Mouse (Mus musculus): ENCODE data around the gene Cd40.

Cd40 gene

DNA sequence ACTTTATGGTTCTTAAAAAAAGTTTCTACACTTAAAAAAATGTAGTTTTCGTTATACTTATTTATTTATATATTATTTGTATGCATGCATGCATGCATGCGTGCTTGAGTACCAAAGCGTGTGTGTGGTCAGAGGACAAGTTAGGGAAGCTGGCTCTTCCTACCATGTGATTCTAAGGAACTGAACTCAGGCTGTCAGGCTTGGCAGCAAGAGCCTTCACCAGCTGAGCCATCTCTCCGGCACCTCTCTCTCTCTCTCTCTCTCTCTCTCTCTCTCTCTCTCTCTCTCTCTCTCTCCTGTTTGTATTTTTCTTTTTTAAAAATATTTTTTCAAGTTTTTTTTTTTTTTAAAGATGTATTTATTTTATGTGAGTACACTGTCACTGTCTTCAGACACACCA, 4.5 kb downstream of the Cd40 start:
- DNase-seq: peak; percentile 37

DNA sequence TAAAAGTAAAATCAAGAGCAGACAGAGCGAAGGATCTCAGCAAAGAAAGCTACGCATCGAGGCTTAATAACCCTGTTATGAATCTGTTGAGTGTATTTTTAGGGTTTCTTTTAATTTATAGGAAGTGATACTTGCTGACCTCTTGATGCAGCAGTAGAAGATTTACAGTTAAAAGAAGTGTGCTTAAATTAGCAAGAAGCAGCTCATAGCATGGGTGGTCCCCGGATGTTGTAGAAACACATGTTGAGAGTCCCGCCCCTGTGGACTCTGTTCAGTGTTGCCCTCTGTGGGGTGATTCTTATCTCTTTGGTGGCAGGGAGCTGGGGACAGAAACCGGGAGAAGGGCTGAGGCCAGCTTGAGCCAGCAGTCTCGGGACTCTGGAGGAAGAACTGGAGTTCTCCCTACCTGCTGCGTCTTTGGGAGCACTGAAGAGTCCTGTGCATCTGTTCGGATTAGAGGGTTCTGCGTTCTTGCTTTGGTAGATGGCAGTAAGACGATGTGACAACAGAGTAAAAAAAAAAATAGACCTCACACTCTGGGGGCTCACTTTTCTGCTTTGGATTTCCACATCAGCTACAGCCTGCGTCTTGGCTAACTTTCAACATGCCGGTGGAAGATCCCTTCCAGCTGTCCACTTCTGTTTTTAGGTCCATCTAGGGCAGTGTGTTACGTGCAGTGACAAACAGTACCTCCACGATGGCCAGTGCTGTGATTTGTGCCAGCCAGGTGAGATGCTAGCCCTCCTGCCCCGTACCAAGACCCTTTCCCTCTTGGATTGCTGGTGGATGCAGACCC, 6.4 kb downstream of the Cd40 start:
- peak; percentile 58 for DNase-seq

DNA sequence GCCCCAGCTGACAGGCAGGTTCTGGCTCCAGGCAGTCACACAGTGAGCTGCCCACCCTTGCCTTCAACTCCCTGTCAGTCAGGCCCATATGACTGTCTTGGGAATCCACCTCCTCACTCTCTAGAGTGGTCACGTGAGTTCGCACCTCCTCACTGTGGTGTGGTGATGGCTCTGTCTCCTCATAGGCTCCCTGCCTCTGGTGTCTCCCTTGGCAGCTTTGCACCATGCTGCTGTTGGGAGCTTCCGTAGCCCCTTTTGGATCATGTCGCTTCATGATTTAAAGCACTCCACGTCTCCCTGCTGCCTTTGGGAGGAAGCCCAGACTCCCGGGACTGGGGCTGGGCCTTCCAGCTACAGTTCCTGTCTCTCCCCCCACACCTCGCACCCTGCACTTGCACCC, 9.1 kb downstream of the Cd40 start:
- no peak for DNase-seq

DNA sequence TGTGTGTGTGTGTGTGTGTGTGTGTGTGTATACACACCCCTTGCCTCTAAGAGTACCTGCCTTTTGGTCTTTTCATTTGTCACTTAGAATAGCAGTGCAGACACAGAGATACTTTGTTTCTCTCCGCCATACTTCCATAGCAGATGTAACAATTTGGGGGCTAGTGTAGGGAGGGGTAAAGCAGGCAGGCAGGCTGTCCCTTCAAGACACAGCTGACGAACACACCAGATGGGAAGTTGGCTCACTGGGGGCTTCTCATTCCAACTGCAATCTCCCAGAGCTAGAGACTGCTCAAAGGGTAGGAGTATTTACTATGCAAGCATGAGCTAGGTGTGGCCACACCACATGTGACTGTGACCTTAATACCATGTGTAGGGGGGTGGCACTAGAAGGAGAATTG, 13.4 kb downstream of the Cd40 start:
- DNase-seq: no peak

DNA sequence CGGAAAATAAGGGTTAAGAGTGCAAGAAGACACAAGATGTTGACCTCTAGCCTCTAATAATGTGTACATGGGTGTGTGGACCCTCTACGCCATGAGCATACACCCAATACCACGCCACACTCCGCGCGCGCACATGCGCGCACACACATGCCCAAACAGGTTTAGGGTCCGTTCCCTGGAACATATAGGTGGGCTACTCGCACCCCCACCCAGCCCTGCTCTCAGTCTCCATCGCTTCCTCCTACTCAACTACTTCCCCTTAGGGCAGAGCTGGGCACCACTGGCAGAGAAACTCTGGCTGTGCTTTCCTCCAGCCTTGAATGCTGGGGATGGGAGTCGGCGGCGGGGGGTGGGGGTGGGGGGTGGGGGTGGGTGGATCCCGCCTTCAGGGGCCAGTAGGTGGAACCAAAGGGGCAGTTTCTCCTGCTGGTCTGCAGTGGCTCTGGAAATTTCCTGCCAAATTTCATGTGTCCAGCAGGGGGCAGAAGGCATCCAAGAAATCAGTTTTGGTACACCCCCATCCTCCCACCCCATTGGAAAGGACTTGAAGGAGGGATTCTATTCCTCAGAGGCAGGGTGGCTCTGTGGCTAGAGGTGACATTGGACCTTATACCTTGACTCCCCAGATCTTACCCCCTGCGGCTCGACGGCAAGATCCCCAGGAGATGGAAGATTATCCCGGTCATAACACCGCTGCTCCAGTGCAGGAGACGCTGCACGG, 14.8 kb downstream of the Cd40 start:
- peak; percentile 77 for DNase-seq

DNA sequence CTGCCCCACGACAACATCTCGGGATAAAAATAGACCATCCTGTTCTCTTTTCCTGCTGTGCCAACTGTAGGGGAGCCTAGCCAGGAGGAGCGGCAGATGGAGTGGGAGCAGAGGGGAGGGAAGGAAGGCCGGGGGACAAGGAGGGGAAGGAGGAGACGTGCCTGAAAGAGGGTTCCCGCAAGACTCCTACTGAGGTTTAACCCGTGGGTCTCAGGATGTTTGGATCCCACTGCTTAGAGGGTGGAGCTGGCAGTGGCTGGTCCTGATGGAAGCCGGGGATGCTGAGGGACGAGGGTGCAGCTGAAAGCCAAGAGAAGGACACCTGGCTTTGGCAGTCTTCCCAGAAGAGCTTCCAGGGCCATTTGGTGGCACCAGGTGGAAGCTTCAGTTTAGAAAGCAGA, 18.0 kb downstream of the Cd40 start:
- DNase-seq: no peak

DNA sequence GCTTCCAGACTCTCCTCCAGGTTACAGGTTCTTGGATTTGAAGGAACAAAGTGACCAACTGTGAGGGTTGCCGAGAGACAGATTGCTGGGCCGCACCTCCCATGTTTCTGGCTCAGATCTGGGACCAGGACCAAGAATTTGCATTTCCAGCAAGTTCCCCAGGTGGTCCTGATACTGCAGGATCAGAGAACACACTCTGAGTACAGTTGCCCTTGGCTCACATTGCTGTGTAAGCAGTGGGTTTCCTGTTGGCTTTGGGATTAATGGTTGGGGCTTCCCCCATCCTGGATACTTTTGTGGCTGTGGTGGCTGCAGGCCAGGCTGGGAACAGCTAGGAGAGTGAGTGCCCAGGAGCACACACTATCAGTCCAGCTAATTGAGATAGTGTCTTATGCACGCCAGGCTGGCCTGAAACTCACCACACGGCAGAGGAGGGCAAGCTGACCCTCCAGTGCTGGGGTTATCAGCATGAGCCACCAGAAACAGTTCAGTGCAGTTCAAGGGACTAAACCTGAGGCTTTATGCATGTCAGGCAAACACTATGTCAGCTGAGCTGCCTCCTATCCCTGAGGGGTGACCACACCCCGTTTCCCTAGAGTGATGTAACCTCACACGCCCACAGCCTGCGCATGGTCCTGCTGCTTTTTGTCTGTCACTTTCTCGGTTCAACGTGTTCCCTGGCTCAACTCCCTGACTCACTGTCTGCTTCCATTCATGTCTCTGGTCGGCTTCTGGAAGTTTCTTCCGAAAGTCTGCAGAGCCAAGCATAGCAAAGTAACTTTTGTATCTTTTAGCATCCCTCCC, 18.9 kb downstream of the Cd40 start:
- peak; percentile 39 for DNase-seq

DNA sequence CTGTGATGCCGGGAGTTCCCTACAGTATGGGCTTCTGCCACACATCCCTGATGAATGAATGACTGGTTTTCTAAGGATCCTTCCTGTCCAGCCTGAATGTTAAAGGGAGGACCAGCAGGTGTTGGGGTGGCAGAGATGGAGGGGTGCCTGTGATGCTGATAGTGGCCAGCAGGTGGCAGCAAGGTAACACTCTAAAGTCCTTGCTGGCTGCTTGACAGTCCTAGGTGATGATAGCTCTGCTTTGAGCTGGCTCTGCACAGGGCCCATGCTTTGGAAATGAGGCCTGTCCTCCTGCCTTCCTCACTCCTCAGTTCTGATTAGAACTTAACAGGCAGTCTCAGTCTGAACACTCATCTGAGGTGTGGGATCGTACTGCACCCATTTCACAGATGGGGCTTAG, 19.5 kb downstream of the Cd40 start:
- peak; percentile 86 for DNase-seq

DNA sequence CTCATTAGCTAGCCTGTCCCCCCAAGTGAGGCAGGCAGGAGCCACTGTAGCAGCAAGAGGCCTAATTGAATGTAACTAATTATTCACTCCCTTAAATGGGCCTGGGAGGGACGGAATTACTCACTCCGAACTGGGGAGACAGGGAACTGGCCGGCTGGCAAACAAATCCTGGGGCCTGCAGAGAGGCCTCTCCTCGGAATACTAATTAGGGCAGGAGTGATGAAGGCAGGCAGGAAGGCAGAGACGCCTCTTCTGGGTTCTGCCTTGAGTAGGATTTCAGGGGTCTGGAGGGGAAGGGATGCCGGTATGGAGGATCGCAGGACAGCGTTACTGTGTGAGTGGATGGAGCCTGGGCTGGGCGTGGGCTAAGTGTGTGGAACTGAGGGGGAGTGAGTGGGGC, 21.6 kb downstream of the Cd40 start:
- DNase-seq: no peak

DNA sequence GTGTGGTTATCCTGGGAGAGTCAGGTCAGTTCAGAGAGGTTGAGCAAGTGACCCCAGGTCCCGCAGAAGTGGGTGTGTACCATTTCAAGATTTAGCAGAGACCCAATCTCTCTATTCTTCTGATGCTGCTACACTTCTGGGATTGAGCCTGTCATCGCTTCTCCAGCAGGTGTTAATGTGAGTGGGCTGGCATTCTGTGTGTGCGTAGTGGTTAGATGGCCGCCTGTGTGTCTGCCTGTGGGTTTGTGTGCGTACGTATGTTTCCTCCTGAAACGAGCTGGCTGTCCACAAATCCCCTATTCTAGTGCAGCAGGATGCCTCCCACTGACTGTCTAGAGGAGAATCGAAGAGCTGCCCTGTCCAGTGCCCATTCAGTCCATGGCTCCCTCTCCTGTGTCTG, 22.6 kb downstream of the Cd40 start:
- no peak for DNase-seq

DNA sequence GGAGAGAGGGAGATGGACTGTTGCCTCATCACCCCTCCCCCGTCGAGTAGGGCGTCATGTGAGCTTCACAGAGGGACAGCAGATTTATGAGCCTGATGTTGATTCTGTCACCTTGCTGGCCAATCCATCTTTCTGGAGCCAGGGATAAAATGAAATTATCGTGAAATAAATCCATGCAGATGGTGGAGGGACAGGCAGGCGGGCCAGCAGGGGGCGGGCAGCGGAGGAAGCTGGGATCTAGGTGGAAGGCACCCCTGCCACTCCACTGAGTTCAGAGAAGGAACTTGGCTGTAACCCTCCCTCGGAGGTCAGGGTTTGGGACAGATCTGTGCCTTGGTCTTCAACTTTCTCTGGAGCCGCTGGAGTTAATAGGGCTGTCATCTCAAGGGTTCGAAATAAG, 23.2 kb downstream of the Cd40 start:
- no peak for DNase-seq

DNA sequence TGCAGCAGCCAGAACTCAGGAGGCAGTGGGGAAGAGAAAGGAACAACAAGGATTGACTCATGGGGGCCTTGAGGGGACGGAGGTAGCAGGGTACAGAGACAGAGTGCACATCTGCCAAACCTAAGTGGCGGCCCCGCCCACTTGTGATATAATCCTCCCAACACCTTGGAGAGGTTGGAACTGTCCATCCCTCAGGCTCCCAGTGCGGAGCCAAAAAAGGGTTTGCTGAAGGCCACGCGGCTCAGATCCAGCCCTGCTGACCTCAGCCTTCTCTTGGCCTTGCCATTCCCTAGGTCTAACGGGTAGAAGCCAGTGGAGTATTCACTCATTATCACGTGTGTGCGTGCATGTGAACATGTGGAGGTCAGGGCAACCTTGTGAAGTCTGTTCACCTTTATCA, 25.2 kb downstream of the Cd40 start:
- DNase-seq: no peak

DNA sequence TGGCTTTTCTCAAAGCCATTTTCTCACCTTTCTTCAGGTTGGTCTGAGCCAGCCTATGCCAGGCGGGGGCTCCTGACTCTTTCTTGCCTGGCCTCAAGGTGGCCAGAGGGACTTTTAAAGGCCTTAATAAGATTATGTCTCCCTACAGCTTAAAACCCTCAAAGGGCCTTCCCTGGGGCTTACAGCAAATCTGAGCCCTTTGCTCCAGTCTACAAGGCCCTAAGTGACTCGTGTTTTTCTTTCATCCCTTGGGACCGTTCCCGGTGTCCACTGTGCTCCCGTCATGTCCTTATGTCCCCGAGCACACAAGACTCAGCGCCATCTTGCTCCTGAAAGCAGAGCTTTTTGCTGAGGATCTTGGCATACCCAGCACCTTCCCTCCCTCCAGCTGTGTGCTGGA, 25.8 kb downstream of the Cd40 start:
- DNase-seq: no peak

DNA sequence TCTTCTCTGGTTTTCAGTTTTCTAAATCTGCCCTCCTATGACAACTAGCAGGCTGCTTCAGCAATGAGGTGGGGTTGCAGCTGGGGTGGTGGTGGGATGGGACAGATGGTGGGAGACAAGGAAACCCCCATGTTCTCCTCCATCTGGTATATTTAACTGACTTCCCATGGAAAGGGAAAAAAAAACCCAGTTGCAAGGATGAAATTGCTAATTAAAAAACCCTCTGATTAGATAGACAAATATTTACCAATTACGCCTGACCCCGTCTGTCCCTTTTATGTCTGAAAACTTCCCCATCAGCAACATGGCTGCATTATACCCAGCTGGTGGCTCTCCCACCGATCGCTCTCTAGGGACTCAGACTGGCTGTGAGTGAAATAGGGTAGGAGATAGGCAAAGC, 31.2 kb downstream of the Cd40 start:
- no peak for DNase-seq

DNA sequence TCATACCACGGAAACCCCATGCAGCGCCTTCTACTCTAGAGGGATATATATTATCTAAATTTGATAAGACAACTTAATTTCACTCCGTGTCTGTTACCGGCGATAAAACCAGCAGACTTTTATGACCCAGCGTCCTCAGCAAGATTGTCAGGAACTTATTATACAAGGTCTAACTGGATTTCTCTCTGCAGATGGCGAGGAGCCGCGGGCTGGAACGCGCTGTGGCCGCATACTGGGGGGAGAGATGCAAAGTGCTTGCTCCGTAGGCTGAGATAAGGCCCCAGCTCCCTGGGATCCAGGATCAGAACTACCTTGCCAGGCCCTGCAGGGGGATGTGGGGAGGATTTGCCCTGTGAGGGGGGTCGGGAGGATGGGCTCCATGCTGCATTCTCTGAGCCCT, 34.0 kb downstream of the Cd40 start:
- no peak for DNase-seq

DNA sequence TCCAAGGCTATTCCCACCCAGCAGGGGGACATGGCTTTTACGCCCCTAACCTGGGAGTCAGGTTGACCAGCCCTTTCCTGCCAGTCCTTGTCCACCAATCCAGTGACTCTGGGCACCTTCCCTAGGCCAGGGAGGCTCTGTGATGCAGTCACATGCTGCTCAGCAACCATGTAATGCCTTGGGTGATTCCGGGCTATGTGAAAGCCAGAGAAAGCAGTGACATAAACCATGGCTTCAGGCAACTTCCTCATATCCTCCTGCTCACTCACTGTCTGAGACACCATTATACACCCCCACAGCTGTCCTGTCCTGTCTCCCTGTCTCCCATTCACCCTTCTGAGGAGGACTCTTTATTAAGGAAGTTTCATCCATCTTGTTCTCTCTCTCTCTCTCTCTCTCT, 35.2 kb downstream of the Cd40 start, which contains the start of gene 1700025C18Rik:
Gene 1700025C18Rik, minus strand, starts transcription at position 101 of the 400 bp plus-strand sequence.
- no peak for DNase-seq

DNA sequence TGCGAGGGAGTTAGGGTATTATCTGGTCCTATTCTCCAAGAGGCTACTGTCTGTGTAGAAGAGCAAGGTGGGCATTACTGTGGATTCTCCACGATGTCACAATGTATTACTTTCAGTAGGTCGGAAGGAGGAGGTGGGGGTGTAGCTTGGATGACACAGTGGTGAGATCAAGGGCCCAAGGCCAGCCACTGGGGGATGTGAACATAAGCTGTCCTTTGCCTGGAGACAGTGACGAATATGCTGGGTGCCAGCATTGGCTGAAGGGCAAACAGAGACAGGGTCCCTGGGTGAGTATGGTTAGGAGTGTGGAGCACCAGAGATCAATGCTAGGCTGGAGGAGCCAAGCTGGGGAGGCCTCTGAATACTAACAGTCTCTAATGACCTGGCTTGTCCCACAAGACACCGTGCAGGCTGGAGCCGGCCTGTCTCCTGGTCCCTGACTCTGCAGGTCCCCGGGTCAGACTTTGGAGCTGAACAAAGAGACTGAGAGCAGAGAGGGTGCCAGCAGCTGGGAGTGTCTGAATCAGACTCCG, 36.1 kb downstream of the Cd40 start:
- no peak for DNase-seq

DNA sequence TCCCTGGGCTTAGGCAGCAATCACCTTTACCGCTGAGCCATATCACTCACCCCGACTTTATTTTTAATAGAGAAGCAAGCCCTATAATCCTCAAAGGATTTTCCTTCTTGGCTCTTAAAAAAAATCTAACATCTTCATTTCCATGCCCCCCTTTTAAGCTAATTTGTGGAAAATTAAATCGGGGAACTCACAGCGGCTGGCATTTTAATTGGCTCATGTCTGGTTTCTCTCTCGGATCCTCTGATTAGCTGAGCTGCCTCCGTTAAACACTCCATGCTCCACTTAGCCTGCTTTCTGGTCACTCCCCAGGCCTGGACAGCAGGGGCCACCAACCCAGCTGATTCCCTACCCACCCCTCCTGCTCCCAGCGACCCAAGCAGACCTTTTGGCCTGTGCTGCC, 37.0 kb downstream of the Cd40 start:
- no peak for DNase-seq

DNA sequence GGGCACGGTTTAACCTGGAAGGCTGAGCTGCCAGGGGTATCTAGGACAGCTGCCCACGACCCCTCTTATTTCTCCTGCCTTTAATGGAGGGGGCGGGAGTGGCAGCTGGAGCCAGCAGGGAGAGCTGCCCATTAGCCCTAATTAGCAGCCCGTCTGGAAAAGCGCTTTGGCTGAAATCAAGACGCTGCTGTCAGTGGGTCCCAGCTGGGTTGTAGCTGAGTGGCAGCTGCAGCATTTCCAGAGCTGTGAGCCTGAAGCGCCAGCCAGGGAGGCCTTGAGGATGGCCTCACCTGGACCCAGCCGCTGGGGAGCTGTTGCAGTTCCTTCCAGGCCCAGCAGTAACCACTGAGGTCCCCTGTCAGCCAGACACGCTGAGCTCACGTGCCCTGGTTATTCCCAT, 40.9 kb downstream of the Cd40 start:
- no peak for DNase-seq

DNA sequence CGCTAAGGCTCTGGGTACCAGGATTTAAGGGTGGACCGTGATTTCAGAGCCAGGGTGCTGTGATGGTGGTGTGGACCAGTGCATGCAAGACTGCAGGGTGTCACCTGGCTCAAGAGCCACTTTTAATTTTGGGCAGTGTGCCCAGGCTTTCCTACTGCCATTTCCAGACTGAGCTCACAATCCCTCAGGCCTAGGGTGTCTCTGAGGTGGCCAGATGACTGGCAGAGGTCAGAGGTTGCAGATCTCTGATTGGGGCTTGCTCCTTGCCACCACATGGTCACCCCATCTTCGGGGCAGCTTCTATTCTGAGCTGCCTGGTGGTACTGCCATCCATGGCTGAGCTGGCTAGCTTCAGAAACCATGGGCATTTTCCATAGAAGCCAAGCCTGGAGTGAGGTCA, 43.4 kb downstream of the Cd40 start:
- no peak for DNase-seq

DNA sequence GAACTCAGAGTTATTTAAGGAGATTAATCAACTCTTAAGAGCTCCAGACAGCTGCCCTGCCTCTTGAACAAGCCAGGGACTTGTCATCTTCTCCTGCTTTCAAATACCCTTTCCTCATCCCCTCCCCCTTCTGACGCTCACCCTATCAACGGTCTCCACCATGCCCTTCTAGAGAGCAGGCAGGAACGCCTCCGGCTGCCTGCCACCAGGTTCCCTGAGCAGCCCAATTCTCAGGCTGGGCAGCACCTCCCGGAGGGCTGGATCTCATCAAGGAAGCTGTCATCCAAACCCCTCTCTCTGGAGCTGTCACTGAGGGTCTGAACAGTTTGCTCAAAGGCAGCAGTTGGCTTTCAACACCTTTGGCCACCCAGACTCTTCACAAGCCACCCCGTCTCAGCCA, 45.3 kb downstream of the Cd40 start:
- DNase-seq: no peak

DNA sequence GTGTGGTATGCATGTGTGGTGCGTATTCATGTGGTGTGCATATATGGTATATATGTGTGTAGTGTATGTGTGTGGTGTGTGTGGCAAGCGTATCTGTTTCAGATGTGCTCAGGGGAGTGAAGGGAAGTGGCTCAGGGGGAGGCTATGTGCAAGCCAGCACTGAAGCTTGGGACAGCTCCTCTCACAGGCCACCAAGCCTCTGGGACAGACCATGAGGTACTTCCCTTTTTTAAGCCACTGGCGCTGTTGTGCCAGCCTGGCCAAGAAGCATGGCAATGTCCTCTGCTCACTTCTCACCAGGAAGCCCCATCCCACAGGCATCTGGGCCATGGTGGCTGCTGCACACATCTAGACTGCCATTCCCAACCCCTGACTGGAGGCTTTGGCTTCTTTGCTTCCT, 47.5 kb downstream of the Cd40 start:
- no peak for DNase-seq

DNA sequence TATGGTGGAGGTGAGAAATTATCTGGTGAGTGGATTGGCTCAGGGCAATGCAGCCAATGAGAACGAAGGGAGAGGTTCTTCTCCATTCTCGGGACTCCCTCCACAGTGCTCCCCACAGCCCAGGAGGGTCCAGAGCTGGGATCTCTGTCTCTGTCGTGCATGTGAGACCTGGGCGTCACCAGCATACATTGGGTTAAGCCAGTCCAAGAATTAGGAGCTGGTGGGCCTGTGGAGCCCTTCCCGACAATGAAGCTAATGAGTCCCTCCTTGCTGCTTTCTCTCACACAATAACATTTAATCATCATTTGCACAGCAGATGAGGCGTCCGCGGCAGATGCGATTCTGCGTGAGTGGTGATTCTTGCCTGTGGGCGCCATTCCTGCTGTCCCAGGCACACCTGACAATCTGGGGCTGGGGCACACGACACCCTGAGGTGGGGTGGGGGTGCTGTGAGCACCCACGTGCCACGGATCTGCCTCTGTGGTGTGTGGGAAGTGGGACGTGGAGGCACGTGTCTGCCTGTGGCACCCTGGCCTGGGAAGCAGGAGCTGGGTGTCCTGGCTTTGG, 50.2 kb downstream of the Cd40 start:
- no peak for DNase-seq
